Mouse (Mus musculus): ENCODE data around the gene Mrps18a. TPM values are rescaled to one million over a fixed set of nuclear protein-coding genes. Genes with fewer than 3 reads are reported as not detected.

Gene Mrps18a
- polyA plus RNA-seq, 1 experiment from 2014 or later: 128 TPM

- Histone ChIP-seq H3K4me2 (ENCODE audit: low read length) (peak within 1 kb of the TSS; percentile 76), H3K9ac (ENCODE audit: low read length) (peak within 1 kb of the TSS; percentile 87), H3K9me3 (ENCODE audit: control insufficient read depth, low read length) (no peaks in the 10 kb centered on the region), H3K4me1 (ENCODE audit: control insufficient read depth in 2 of 2, insufficient read depth in 2 of 2, low read length in 2 of 2) (peaks cover 4 to 7% of the 10 kb centered on the region in 2 experiments; a peak in 2 of 4 replicates), H3K27ac (replicated peaks in 1 of 2; ENCODE audit: control insufficient read depth in 1 of 2, insufficient read depth in 1 of 2, low read depth in 2 of 2, low read length in 2 of 2) (peak within 1 kb of the TSS; percentile 41 to 81), H3K4me3 (ENCODE audit: control insufficient read depth in 1 of 2, insufficient read depth in 1 of 2, low read depth in 1 of 2, low read length in 2 of 2) (peak within 1 kb of the TSS; percentile 68), H3K36me3 (ENCODE audit: control insufficient read depth, insufficient read depth, low read length) (peaks cover 22% of the 10 kb centered on the region), H3K27me3 (ENCODE audit: control insufficient read depth, insufficient read depth, low read length) (no peaks in the 10 kb centered on the region)
- WGBS: 2% methylated on average over 33 of the region's 33 CpGs
- peak; percentile 93 for ATAC-seq (ENCODE audit: insufficient number of reproducible peaks, insufficient read depth, low FRiP score, low read depth)
Observed at GRCm38 (mm10) chr17:46152847-46153782, 42.3 kb downstream of the Mrps18a start, which contains the start of gene Mad2l1bp. Gene Mad2l1bp (minus strand): TSS chr17:46153553.

- no peak overlapping the region for H3K4me2 ChIP-seq (ENCODE audit: low read length)
- no peak for ATAC-seq (ENCODE audit: insufficient number of reproducible peaks, insufficient read depth, low FRiP score, low read depth)
- WGBS: 90% methylated on average over 3 of the region's 3 CpGs
- H3K36me3 ChIP-seq (ENCODE audit: control insufficient read depth, insufficient read depth, low read length): peaks cover 10% of the 10 kb centered on the region
- no peak overlapping the region for H3K4me3 ChIP-seq (ENCODE audit: control insufficient read depth in 1 of 2, insufficient read depth in 1 of 2, low read depth in 1 of 2, low read length in 2 of 2)
- H3K4me1 ChIP-seq (ENCODE audit: control insufficient read depth in 2 of 2, insufficient read depth in 2 of 2, low read length in 2 of 2): peaks cover 4 to 12% of the 10 kb centered on the region in 2 experiments; a peak in 2 of 4 replicates
- no peaks in the 10 kb centered on the region for H3K9me3 ChIP-seq (ENCODE audit: control insufficient read depth, low read length)
- H3K9ac ChIP-seq (ENCODE audit: low read length): no peak overlapping the region
- no peaks in the 10 kb centered on the region for H3K27me3 ChIP-seq (ENCODE audit: control insufficient read depth, insufficient read depth, low read length)
- no peak overlapping the region for H3K27ac ChIP-seq (replicated peaks in 1 of 2; ENCODE audit: control insufficient read depth in 1 of 2, insufficient read depth in 1 of 2, low read depth in 2 of 2, low read length in 2 of 2)
Observed at GRCm38 (mm10) chr17:46154336-46154735, 43.5 kb downstream of the Mrps18a start.

- Histone ChIP-seq H3K9me3 (ENCODE audit: control insufficient read depth, low read length) (no peaks in the 10 kb centered on the region), H3K9ac (ENCODE audit: low read length) (no peak overlapping the region), H3K36me3 (ENCODE audit: control insufficient read depth, insufficient read depth, low read length) (peaks cover under 1% of the 10 kb centered on the region; the same call in 1 of the 2 replicates), H3K4me3 (ENCODE audit: control insufficient read depth in 1 of 2, insufficient read depth in 1 of 2, low read depth in 1 of 2, low read length in 2 of 2) (no peak overlapping the region), H3K27ac (replicated peaks in 1 of 2; ENCODE audit: control insufficient read depth in 1 of 2, insufficient read depth in 1 of 2, low read depth in 2 of 2, low read length in 2 of 2) (no peak overlapping the region), H3K4me2 (ENCODE audit: low read length) (no peak overlapping the region), H3K27me3 (ENCODE audit: control insufficient read depth, insufficient read depth, low read length) (no peaks in the 10 kb centered on the region), H3K4me1 (ENCODE audit: control insufficient read depth in 2 of 2, insufficient read depth in 2 of 2, low read length in 2 of 2) (peaks cover 6 to 19% of the 10 kb centered on the region in 2 experiments; a peak in 3 of 4 replicates)
- WGBS: 79% methylated on average over 5 of the region's 5 CpGs
- ATAC-seq (ENCODE audit: insufficient number of reproducible peaks, insufficient read depth, low FRiP score, low read depth): no peak
Observed at GRCm38 (mm10) chr17:46156680-46157079, 45.9 kb downstream of the Mrps18a start.

GRCm38 (mm10) chr17:46157131-46157530, 46.3 kb downstream of the Mrps18a start:
- 93% methylated on average over 8 of the region's 8 CpGs for WGBS
- Histone ChIP-seq H3K4me1 (ENCODE audit: control insufficient read depth in 2 of 2, insufficient read depth in 2 of 2, low read length in 2 of 2) (peaks cover 9 to 23% of the 10 kb centered on the region in 2 experiments; a peak in 3 of 4 replicates), H3K27me3 (ENCODE audit: control insufficient read depth, insufficient read depth, low read length) (no peaks in the 10 kb centered on the region), H3K27ac (replicated peaks in 1 of 2; ENCODE audit: control insufficient read depth in 1 of 2, insufficient read depth in 1 of 2, low read depth in 2 of 2, low read length in 2 of 2) (no peak overlapping the region), H3K9me3 (ENCODE audit: control insufficient read depth, low read length) (no peaks in the 10 kb centered on the region), H3K9ac (ENCODE audit: low read length) (no peak overlapping the region), H3K36me3 (ENCODE audit: control insufficient read depth, insufficient read depth, low read length) (no peaks in the 10 kb centered on the region), H3K4me2 (ENCODE audit: low read length) (no peak overlapping the region), H3K4me3 (ENCODE audit: control insufficient read depth in 1 of 2, insufficient read depth in 1 of 2, low read depth in 1 of 2, low read length in 2 of 2) (no peak overlapping the region)
- no peak for ATAC-seq (ENCODE audit: insufficient number of reproducible peaks, insufficient read depth, low FRiP score, low read depth)

GRCm38 (mm10) chr17:46159236-46159635, 48.5 kb downstream of the Mrps18a start:
- H3K9ac ChIP-seq (ENCODE audit: low read length): peak overlapping the region; percentile 71
- peaks cover 13% of the 10 kb centered on the region for H3K36me3 ChIP-seq (ENCODE audit: control insufficient read depth, insufficient read depth, low read length)
- peak overlapping the region; percentile 91 to 97 for H3K27ac ChIP-seq (replicated peaks in 1 of 2; ENCODE audit: control insufficient read depth in 1 of 2, insufficient read depth in 1 of 2, low read depth in 2 of 2, low read length in 2 of 2)
- peaks cover 13 to 28% of the 10 kb centered on the region in 2 experiments for H3K4me1 ChIP-seq (ENCODE audit: control insufficient read depth in 2 of 2, insufficient read depth in 2 of 2, low read length in 2 of 2)
- H3K27me3 ChIP-seq (ENCODE audit: control insufficient read depth, insufficient read depth, low read length): no peaks in the 10 kb centered on the region
- no peak for ATAC-seq (ENCODE audit: insufficient number of reproducible peaks, insufficient read depth, low FRiP score, low read depth)
- H3K9me3 ChIP-seq (ENCODE audit: control insufficient read depth, low read length): no peaks in the 10 kb centered on the region
- WGBS: 15% methylated on average over 2 of the region's 2 CpGs
- H3K4me2 ChIP-seq (ENCODE audit: low read length): peak overlapping the region; percentile 76
- peak overlapping the region in 1 of 2 experiments; percentile 70; a peak in 2 of 4 replicates for H3K4me3 ChIP-seq (ENCODE audit: control insufficient read depth in 1 of 2, insufficient read depth in 1 of 2, low read depth in 1 of 2, low read length in 2 of 2)

GRCm38 (mm10) chr17:46160090-46160662, 49.4 kb downstream of the Mrps18a start:
- WGBS: 0% methylated on average over 16 of the region's 16 CpGs
- ATAC-seq (ENCODE audit: insufficient number of reproducible peaks, insufficient read depth, low FRiP score, low read depth): peak; percentile 77
- peaks cover 13 to 28% of the 10 kb centered on the region in 2 experiments for H3K4me1 ChIP-seq (ENCODE audit: control insufficient read depth in 2 of 2, insufficient read depth in 2 of 2, low read length in 2 of 2)
- no peaks in the 10 kb centered on the region for H3K9me3 ChIP-seq (ENCODE audit: control insufficient read depth, low read length)
- H3K4me2 ChIP-seq (ENCODE audit: low read length): peak overlapping the region; percentile 76
- H3K36me3 ChIP-seq (ENCODE audit: control insufficient read depth, insufficient read depth, low read length): peaks cover 22% of the 10 kb centered on the region
- H3K9ac ChIP-seq (ENCODE audit: low read length): peak overlapping the region; percentile 71
- no peaks in the 10 kb centered on the region for H3K27me3 ChIP-seq (ENCODE audit: control insufficient read depth, insufficient read depth, low read length)
- peak overlapping the region; percentile 91 to 97 for H3K27ac ChIP-seq (replicated peaks in 1 of 2; ENCODE audit: control insufficient read depth in 1 of 2, insufficient read depth in 1 of 2, low read depth in 2 of 2, low read length in 2 of 2)
- peak overlapping the region; percentile 64 to 70 for H3K4me3 ChIP-seq (ENCODE audit: control insufficient read depth in 1 of 2, insufficient read depth in 1 of 2, low read depth in 1 of 2, low read length in 2 of 2)

- peak; percentile 90 for ATAC-seq (ENCODE audit: insufficient number of reproducible peaks, insufficient read depth, low FRiP score, low read depth)
- peak within 1 kb of the TSS; percentile 85 for H3K9ac ChIP-seq (ENCODE audit: low read length)
Observed at GRCm38 (mm10) chr17:46160686-46161085, 49.9 kb downstream of the Mrps18a start, which contains the start of gene Gtpbp2. Gene Gtpbp2 (plus strand): TSS chr17:46161032.

More at GRCm38 (mm10) chr17:46160686-46161085, 49.9 kb downstream of the Mrps18a start, which contains the start of gene Gtpbp2:
- Histone ChIP-seq H3K9me3 (ENCODE audit: control insufficient read depth, low read length) (no peaks in the 10 kb centered on the region), H3K4me2 (ENCODE audit: low read length) (peak within 1 kb of the TSS; percentile 76), H3K36me3 (ENCODE audit: control insufficient read depth, insufficient read depth, low read length) (peaks cover 27% of the 10 kb centered on the region), H3K4me3 (ENCODE audit: control insufficient read depth in 1 of 2, insufficient read depth in 1 of 2, low read depth in 1 of 2, low read length in 2 of 2) (peak within 1 kb of the TSS; percentile 70 to 85), H3K27me3 (ENCODE audit: control insufficient read depth, insufficient read depth, low read length) (no peaks in the 10 kb centered on the region), H3K4me1 (ENCODE audit: control insufficient read depth in 2 of 2, insufficient read depth in 2 of 2, low read length in 2 of 2) (peaks cover 13 to 28% of the 10 kb centered on the region in 2 experiments), H3K27ac (replicated peaks in 1 of 2; ENCODE audit: control insufficient read depth in 1 of 2, insufficient read depth in 1 of 2, low read depth in 2 of 2, low read length in 2 of 2) (peak within 1 kb of the TSS; percentile 91 to 97)
- under 1% methylated on average over 22 of the region's 23 CpGs for WGBS
